Comparison of ENCODE assay signal across 8 mouse cellular contexts in genomic region chr1:13500456-13500855, GRCm38 (mm10).
DNase-seq lines count a peak whose midpoint lies in the region; ATAC-seq and TF ChIP-seq lines count a peak whose summit lies in the region.

No protein-coding gene starts in this region.

- peak; percentile 47 to 81 for DNase-seq in adrenal gland, adult (ENCODE audit: inconsistent age in 2 of 2, low spot score in 1 of 2)
- no peak for DNase-seq in adrenal gland, postnatal 4 days (ENCODE audit: low spot score in 2 of 2)
- DNase-seq in urinary bladder, postnatal 14 days (ENCODE audit: low spot score): peak; percentile 61
- DNase-seq in urinary bladder, postnatal 4 days (ENCODE audit: low spot score in 2 of 2): no peak
- peak; percentile 12 for DNase-seq in embryo, embryonic 9.5 days (ENCODE audit: extremely low spot score)
- DNase-seq in kidney, postnatal 14 days: peak; percentile 59
- peak; percentile 77 for DNase-seq in lung, embryonic 14.5 days
- peak in 1 of 2 experiments; percentile 54 for DNase-seq in spleen, adult 2 months (ENCODE audit: low read depth in 1 of 2, low spot score in 2 of 2)

- H3K27me3 ChIP-seq in lung, embryonic 14.5 days (ENCODE audit: insufficient read depth, low read length): no peaks in the 10 kb centered on the region
- H3K27me3 ChIP-seq in spleen, adult 2 months (ENCODE audit: control insufficient read depth, insufficient read depth, low read length): no peaks in the 10 kb centered on the region

- no peak overlapping the region for H3K4me2 ChIP-seq in lung, embryonic 14.5 days

- no peaks in the 10 kb centered on the region for H3K4me1 ChIP-seq in lung, embryonic 14.5 days (ENCODE audit: insufficient read depth)
- H3K4me1 ChIP-seq in spleen, adult 2 months (ENCODE audit: control insufficient read depth, insufficient read depth, insufficient read length): no peaks in the 10 kb centered on the region

- TF ChIP-seq POLR2A in spleen, adult 2 months (IDR thresholded peaks at IDR 0.05; ENCODE audit: low read depth, low read length): no peak

- H3K36me3 ChIP-seq in lung, embryonic 14.5 days (ENCODE audit: insufficient read depth): no peaks in the 10 kb centered on the region
- no peaks in the 10 kb centered on the region for H3K36me3 ChIP-seq in spleen, adult 2 months (ENCODE audit: control insufficient read depth, insufficient read depth, low read length)

- H3K9ac ChIP-seq in lung, embryonic 14.5 days: no peak overlapping the region

- TF ChIP-seq CTCF in lung, embryonic 14.5 days (IDR thresholded peaks at IDR 0.05; ENCODE audit: low read depth): peak; percentile 72
- TF ChIP-seq CTCF in spleen, adult 2 months (IDR thresholded peaks at IDR 0.05; ENCODE audit: extremely low read depth, insufficient read depth, insufficient read length, insufficient replicate concordance): peak; percentile 46; the same call in 1 of the 2 replicates

- H3K27ac ChIP-seq in lung, embryonic 14.5 days (ENCODE audit: low read depth): no peak overlapping the region
- H3K27ac ChIP-seq in spleen, adult 2 months (ENCODE audit: insufficient read depth, low read length): no peak overlapping the region

- no peaks in the 10 kb centered on the region for H3K9me3 ChIP-seq in lung, embryonic 14.5 days (ENCODE audit: low read depth, low read length)

- H3K4me3 ChIP-seq in lung, embryonic 14.5 days (ENCODE audit: low read depth, low read length): no peak overlapping the region
- H3K4me3 ChIP-seq in spleen, adult 2 months (ENCODE audit: extremely low read depth, insufficient read depth, insufficient read length): no peak overlapping the region

- 32% methylated on average over 5 of the region's 5 CpGs for WGBS in lung, embryonic 14.5 days
- 26% methylated on average over 5 of the region's 5 CpGs for WGBS in spleen, adult 2 months

- ATAC-seq in lung, embryonic 14.5 days (ENCODE audit: insufficient read depth): no peak

Comparison
In these comparisons a context has a peak if more than half of its experiments do, and no peak if none do; other contexts are left out.
1. DNase-seq: peak in adrenal gland, adult (2 of 2), urinary bladder, postnatal 14 days (single experiment), embryo, embryonic 9.5 days (single experiment), kidney, postnatal 14 days (single experiment) and lung, embryonic 14.5 days (single experiment); none in adrenal gland, postnatal 4 days (0 of 2) and urinary bladder, postnatal 4 days (0 of 2).